Mouse (Mus musculus): ENCODE data around the gene Timm8b. TPM values are rescaled to one million over a fixed set of nuclear protein-coding genes. Genes with fewer than 3 reads are reported as not detected.

The Timm8b gene
- total RNA-seq (2021) = 100 to 1,000 TPM; 218 to 255 TPM

DNA sequence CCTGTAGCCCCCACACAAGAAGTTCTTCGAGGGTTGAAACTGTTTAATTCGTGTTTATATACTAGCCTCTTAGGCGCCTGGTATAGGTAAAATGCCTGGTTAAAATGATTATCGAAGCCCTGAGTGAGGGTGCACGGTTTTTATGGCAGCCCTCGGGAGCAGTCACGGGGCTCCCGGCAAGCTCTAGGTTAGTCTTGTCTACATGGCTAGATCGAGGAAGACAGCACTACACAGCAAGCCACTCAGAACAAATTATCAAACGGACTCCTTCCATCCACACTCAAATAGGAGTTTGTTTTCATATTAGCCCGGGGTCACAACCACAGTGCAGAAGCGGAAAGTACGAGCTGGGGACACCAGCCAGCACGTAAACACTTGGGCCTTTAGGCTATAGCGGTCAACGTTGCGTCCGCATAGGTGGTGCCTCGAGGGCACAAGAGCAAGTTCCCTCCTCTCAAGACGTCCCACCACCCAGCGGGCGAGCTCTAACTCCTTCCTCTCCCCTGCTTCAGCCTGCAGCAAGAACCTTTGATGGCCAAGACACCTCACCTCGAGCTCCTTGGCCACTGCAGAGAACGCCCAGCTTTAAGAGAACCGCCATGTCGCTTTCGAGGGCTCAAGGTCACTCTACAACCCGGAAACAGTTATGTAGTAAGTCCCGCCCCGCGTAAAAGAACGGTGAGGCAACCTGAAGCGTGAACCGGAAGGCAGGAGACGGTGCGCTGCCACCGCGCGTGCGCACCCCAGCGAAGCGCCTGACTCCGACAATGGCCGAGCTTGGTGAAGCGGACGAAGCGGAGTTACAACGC, at the start of gene Timm8b, which contains the start of gene Sdhd:
TSS of gene Timm8b (plus strand) at position 722 of the 809 bp plus-strand sequence.
TSS of gene Sdhd (minus strand) at position 624 of the 809 bp plus-strand sequence.
- peak; percentile 93 to 95 for DNase-seq (ENCODE audit: low spot score in 2 of 2)
- intact Hi-C loops (cut with DNase I) = no loop called here

- peak; percentile 55 to 58 for DNase-seq (ENCODE audit: low spot score in 2 of 2)
- intact Hi-C loops (cut with DNase I) = no loop called here
Observed at GRCm38 (mm10) chr9:50554241-50555093, 49.2 kb upstream of the Timm8b start, which contains the start of gene Il18. Gene Il18, plus strand, starts transcription at chr9:50554827.

DNA sequence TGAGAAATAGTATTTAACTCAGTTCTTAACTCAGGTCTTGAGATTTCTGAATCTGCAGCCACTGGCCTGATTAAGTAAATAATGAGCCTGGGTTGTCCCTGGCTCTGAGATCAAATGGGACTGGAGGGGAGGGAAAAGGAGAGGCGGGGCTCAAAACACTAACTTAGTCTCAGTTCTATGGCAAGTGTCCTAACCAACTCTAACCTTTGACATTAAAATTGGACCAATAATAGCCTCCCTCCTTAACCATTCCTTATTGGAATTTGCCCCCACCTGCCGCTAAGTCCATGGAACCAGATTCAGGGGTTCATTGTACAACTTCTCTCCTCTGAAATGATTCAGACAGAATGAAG, 48.6 kb upstream of the Timm8b start, which contains the start of gene Bco2:
TSS of gene Bco2 (minus strand) at position 88 of the 353 bp plus-strand sequence.
- no peak for DNase-seq (ENCODE audit: low spot score in 2 of 2)
- intact Hi-C loops (cut with DNase I) = no loop called here

DNA sequence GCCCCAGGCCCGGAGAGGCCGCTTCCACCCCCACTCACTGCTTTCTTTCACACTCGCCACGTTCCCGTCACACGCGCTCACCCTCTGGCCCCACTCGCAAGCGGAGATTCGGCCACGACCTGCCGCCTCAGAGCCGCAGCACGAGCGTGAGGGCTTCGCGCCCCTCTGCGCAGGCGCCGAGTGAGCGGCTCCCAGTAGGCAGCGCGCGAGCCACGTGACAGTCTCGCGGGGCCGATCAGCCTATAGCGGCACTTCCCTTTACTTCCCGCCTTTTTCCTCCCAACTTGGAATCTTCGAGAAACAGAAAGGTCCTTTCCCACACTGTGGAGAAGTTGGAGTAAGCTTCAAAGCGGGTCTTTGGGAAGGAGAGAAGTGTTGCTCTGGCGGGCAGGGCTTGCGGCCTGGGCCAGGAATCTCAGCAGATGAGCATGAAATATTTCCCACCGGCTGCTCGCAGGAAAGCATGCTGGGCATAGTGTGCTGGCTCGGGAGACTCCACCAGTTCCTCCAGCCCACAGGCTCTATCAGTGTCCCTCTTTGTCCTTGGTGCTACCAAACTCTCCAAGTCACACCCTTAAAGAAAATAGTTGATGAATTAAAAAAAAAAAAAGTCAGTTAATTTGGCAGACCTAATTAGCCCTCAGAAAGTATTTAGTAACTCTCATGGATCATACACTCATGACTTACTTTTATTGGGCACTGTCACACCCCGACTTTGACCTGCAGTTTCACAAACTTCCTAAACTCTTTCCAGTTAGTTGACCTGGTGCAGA, 42.4 kb upstream of the Timm8b start, which contains the start of gene Tex12:
TSS of gene Tex12 (minus strand) at position 181 of the 773 bp plus-strand sequence.
- no peak for DNase-seq (ENCODE audit: low spot score in 2 of 2)
- intact Hi-C loops (cut with DNase I) = no loop called here

DNA sequence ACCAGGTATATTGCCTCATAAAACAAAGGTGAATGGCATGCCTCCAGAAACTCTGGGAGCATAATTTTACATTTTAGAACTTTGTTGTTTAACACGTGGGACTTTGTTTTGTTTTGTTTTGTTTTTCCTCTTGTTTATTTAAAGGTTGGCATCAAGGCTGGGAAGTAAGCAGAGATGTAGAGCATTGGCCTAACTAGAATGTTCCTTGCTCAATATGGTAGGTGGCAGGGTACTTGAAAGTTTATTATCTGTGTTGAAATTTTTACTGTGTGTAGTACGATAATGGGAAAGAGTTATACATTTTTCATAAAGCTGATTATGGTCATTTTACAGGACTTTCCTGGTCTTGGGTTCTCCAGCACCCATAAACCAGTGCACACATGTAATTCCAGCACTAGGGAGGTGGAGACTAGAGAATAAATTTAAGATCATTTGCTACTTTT, 41.8 kb upstream of the Timm8b start:
- DNase-seq (ENCODE audit: low spot score in 2 of 2) = no peak
- intact Hi-C loops (cut with DNase I) = no loop called here

DNA sequence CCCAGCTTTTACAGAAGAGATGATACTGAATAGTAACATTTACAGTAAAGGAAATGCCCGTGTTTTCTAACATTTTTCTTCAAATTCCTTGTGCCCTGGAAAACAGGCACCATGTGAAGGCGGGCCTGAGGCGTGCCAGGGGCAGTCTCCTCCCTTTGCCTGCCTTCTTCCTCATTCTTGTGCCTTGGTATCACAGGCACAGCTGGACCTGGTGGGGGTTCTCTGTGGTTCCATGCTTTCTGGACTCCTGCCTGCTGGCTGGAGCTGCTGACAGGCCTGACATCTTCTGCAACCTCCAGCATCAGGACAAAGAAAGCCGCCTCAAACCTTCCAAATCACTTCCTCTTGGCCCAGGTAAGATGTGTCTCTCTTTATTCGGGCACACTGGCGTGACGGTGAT, 38.5 kb upstream of the Timm8b start:
- intact Hi-C loops (cut with DNase I) = no loop called here
- no peak for DNase-seq (ENCODE audit: low spot score in 2 of 2)

DNA sequence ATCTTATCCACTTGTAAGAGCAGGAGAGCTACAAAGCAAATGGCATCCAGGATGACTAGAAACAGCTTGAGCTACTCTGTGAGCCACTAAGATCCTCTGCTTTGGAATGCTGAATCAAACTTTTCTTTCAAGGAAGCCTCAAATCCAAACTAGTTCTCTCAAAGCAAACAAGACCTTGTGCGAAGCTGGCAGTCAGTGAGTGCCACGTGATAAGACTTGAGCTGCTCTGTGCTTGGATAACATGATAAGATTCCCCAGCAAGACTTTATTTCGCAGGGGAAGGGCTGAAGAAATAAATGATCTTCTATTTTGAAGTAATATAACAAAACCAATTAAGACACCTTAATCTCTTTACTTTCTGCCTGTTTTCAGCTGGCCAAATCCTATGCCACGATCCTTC, 37.8 kb upstream of the Timm8b start:
- intact Hi-C loops (cut with DNase I) = no loop called here
- no peak for DNase-seq (ENCODE audit: low spot score in 2 of 2)

GRCm38 (mm10) chr9:50567372-50567771, 36.3 kb upstream of the Timm8b start:
- no peak for DNase-seq (ENCODE audit: low spot score in 2 of 2)
- intact Hi-C loops (cut with DNase I) = no loop called here

GRCm38 (mm10) chr9:50567881-50568280, 35.8 kb upstream of the Timm8b start:
- intact Hi-C loops (cut with DNase I) = no loop called here
- no peak for DNase-seq (ENCODE audit: low spot score in 2 of 2)

- intact Hi-C loops (cut with DNase I) = no loop called here
- DNase-seq (ENCODE audit: low spot score in 2 of 2) = no peak
Observed at GRCm38 (mm10) chr9:50569599-50570525, 33.8 kb upstream of the Timm8b start.

DNA sequence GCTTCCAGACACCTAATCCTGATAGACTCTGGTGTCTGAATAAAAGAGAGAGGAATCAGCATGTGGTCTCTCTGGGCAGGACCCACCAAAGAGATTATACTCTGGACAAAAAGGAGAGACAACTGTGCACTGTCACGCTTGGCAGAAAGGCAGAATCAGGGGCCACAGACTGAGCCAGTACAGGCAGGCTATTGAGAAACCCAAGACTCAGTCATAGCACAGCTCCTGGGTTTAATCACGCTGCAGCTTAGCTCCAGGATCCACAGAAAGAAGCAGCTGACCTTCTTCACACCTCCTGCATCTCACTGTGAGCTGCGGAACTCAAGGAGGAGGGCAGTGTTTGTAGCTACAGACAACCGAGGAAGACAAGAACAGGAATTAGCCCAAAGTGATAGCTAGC, 23.3 kb upstream of the Timm8b start:
- intact Hi-C loops (cut with DNase I) = no loop called here
- no peak for DNase-seq (ENCODE audit: low spot score in 2 of 2)

- no peak for DNase-seq (ENCODE audit: low spot score in 2 of 2)
- intact Hi-C loops (cut with DNase I) = no loop called here
Observed at GRCm38 (mm10) chr9:50585145-50585818, 18.4 kb upstream of the Timm8b start.

DNA sequence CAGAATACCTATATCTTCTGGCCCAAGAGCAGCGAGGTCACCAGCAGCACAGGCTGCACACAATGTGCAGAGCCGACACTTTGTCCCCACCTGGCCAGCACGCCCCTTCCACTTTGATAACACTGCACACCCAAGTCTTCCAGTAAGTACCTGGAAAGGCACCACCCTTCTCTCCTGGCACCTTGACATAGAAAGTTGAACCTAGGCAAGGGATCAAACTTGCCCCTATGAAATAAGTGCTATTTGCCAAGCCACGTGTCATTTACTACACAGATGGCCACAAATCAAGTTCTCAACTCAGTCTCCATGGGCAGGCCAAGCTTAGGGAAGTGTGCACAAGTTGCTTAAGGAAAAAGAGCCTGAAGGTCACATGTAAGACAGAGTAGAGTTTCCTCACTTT, 16.8 kb upstream of the Timm8b start:
- DNase-seq (ENCODE audit: low spot score in 2 of 2) = no peak
- intact Hi-C loops (cut with DNase I) = no loop called here

DNA sequence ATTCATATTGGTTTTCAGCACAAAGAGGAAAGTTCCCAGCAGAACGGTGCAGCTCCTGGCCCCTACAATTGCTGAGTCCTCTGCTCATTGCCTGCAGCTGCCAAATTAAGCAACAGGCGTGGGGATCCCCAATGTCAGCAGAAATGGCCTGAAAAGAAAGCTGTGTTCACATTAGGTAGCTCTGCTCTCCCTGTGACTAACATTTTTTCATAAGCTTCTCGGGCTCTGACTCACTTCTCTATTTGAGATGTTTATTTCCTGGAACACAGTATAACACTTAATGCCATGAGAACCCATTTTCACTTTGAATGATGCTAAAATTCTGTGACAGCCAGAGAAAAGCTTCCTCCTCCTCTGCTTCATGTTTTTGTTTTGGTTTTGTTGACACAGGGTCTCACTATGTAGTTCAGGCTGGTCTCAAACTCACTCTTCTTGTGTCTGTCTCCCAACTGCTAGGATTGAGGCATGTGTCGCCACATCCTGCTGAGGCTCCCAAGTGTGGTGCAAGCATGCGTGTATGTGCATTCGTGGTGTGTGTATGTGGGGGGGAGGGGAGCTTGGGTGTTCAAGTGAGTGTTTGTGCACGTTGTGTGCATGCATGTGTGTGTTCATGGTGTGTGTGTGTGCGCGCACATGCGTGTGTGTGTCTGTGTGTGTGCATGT, 12.7 kb upstream of the Timm8b start:
- intact Hi-C loops (cut with DNase I) = no loop called here
- DNase-seq (ENCODE audit: low spot score in 2 of 2) = no peak

DNA sequence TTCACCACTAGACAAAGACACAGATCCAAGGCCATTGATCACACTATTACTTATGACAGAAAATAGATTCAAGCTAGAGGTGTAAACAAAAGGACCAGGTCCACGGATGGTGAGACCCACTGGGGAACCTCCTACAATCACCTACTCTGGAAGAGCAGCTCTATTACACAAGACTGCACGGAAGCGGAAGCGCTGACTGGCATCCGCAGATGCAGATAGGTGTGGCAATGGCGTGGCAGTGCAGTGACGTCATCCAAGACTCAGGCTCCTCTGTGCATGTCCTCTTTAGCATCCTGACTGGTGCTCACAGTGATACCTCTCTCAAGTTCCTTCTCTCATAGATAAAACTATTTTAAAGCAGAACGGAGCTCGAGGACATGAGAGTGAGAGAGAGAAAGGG, 10.8 kb upstream of the Timm8b start:
- no peak for DNase-seq (ENCODE audit: low spot score in 2 of 2)
- intact Hi-C loops (cut with DNase I) = no loop called here

DNA sequence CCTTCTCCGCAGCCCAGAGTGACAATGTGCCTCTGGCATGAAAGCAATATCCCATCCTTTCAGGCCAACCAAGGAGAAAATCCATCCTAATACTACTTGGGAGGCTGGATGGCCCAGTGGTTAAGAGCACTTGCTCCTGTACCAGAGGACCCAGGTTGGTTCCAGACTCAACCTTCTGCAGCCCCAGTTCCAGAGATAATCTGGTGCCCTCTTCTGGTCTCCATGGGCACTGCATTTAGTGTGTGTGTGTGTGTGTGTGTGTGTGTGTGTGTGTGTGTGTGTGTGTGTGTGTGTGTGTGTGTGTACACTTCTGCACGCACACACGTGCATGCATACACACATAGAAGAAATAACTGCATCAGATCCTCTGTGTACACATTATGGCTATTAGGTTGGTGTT, 10.2 kb upstream of the Timm8b start:
- intact Hi-C loops (cut with DNase I) = no loop called here
- no peak for DNase-seq (ENCODE audit: low spot score in 2 of 2)

- intact Hi-C loops (cut with DNase I) = no loop called here
- DNase-seq (ENCODE audit: low spot score in 2 of 2) = no peak
Observed at GRCm38 (mm10) chr9:50594794-50595417, 8.8 kb upstream of the Timm8b start.

Measured in left cerebral cortex, postnatal 36 days (tissue).